Mouse (Mus musculus): ENCODE results near the gene Nelfcd.

The Nelfcd gene

DNA sequence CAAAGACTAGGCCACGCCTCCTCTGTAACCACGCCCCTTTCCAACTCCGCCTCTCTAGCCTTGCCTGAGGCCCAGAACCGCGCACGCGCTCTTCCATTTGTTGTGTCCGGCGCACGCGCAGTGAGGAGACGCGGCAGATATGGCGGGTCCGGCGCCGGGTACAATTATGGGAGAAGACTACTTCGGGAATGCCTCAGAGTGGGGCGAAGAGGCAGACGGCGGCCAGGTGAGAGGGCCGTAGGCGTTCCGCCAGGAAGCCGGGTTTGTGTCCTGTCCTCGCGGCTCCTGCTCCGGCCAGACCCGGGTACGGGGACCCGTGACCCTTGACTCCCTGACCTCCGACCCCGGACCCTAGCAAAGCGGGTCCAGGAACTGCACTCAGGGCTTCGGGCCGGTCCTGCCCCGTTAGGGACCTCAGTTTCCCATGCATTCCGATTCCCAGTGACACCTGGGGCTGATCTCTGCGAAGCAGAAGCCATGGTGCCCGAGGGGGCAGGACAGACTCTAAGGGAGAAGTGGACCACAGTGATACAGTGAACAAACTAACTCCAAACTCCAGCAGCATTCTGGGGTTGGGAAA lies at the start of gene Nelfcd:
Gene Nelfcd (plus strand): TSS at position 74 of the 580 bp plus-strand sequence.
- peak; percentile 93 for DNase-seq

DNA sequence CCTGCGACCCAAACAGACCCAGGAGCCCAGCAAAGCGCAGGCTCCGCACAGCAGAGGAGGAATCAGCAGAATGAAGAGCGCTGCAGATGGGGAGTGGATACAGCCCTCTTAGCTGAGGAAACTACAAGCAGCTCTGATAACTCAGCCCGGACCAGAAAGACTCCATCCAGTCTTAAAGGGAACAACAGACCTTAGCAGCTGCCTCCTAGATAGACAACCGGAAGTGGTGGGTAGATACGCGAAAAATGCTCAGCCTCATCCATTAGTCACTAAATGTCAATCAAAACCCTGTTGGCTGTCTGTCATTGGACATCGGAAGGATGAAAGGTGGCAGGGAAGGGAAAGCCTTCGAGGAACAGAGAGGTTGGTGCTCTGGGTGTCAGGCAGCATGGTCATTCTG lies 49.0 kb upstream of the Nelfcd start:
- DNase-seq = no peak

GRCm38 (mm10) chr2:174381021-174381420 lies 34.6 kb upstream of the Nelfcd start:
- DNase-seq = no peak

DNA sequence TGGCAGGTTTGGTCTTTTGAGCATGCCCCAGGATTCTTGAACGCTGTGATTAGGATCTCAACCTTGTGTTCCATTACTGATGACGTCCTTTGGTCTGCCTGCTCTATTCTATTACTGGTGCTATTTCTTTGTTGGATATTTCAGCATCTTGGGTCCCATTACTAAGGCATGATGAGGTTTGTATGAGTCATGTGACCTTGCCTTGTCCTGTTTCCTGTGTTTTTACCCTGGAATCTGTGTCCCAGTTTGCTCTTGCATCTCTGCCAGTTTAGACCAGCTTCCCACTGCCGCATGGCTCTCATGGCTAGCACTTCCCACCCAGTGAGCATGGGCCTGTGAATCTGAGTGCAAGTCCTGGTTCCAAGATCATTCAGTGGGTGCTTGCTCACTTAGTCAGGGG lies 23.7 kb upstream of the Nelfcd start:
- no peak for DNase-seq

GRCm38 (mm10) chr2:174392554-174392953 lies 23.1 kb upstream of the Nelfcd start:
- no peak for DNase-seq

DNA sequence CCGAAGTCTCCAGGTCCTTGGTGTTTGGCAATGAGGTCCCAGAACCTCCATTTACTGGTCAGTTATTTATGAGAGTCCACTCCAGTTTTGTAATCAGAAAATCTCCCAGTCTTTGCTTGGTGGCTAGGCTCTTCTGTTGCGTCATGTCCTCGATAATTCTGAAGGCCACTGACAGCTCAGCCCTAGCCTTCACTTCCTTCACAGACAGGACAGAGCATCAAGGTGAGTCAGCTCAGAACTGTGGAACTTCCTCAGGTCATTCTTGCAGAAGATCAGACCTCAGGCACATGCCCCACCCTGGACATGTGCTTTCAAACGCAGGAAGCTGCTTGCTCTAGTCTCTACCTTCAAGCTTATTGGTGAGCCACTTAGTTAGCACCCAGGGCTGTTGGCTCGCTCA lies 22.2 kb upstream of the Nelfcd start:
- no peak for DNase-seq

GRCm38 (mm10) chr2:174396643-174397042 lies 19.0 kb upstream of the Nelfcd start:
- DNase-seq = no peak

- no peak for DNase-seq
Measured at GRCm38 (mm10) chr2:174397065-174397464, 18.5 kb upstream of the Nelfcd start.

- no peak for DNase-seq
Measured at GRCm38 (mm10) chr2:174397881-174398280, 17.7 kb upstream of the Nelfcd start.

DNA sequence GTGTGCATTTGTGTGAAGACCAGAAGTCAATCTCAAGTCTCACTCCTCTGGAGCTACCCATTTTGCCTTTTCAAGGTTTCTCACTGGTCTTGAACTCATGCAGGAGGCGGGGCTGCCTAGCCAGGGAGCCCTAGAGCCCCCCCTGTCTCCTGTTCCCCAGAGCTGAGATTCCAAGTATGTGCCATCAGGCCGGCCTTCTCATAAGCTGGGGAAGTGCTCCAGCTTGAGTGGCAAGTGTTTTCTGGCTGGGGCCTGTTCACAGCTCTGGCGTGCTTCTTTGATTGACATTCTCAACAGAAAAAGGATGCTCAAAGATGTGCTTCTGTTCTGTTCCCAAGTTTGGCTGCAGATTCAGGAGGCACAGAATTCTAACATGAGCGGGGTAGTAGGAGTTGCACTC lies 15.2 kb upstream of the Nelfcd start:
- DNase-seq = no peak

DNA sequence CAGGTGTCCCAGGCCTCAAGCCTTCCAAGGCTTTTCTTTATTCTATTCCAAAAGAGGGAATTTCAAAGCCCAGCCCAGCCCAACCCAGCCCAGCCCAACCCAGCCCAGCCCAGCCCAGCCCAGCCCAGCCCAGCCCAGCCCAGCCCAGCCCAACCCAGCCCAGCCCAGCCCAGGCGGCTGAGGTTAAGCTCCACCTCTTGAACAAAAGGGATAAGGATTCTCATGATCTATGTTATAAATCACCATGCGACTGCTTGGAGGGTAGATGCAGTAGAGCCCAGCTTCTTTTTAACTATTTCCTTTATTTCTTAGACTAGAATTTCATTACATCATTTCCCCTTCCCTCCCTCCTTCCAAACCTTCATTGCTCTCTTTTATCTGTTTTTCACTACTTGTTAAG lies 5.4 kb upstream of the Nelfcd start:
- DNase-seq = no peak

GRCm38 (mm10) chr2:174413127-174413526 lies 2.5 kb upstream of the Nelfcd start:
- no peak for DNase-seq

DNA sequence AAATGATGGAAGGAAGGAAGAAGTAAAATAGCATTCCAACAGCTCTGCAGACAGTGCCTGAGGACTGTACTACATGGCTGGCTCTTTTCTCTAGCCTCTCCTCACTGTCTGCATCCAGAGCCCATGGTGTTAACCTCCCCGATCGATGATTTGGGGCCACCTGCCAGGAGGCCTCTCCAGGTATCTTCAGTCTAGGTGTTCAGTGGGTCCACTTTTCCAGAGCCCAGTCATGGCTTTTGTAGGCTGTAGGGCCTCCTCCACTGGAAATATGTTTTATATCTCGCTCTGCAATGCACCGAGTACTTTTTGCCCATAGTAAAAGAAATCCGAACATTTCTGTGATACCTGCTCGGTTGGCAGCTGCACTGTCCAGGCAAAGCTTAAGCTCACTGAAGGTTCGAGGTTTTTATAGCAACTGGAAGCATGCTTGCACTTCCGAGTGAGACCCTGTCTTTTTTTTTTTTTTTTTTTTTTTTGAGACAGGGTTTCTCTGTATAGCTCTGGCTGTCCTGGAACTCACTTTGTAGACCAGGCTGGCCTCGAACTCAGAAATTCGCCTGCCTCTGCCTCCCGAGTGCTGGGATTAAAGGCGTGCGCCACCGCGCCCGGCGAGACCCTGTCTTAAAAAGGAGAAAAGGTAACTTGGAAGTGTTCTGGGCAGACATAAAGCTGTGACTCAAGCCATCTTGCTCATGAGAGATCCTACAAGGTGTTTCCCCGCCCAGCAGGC lies 438 bp upstream of the Nelfcd start:
- DNase-seq = no peak

DNA sequence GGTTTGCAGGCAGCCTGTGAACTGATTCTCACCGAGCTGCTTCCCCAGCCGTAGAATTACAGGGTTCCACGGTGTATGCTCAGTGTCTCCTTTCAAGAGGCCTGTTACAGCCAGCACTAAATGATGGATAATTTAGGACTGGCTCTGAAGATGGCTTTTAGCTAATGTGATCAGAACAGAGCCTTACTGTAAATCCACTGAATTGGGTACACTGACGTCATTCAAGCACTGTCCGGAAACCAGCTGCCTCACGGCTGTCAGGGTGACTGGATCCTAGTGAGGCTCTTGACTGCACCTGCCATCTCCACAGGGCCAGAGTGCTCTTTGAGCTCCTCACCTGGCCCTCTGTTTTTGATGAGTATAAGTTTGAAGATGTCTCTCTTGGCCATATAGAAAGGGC lies 5.5 kb downstream of the Nelfcd start:
- DNase-seq = no peak

DNA sequence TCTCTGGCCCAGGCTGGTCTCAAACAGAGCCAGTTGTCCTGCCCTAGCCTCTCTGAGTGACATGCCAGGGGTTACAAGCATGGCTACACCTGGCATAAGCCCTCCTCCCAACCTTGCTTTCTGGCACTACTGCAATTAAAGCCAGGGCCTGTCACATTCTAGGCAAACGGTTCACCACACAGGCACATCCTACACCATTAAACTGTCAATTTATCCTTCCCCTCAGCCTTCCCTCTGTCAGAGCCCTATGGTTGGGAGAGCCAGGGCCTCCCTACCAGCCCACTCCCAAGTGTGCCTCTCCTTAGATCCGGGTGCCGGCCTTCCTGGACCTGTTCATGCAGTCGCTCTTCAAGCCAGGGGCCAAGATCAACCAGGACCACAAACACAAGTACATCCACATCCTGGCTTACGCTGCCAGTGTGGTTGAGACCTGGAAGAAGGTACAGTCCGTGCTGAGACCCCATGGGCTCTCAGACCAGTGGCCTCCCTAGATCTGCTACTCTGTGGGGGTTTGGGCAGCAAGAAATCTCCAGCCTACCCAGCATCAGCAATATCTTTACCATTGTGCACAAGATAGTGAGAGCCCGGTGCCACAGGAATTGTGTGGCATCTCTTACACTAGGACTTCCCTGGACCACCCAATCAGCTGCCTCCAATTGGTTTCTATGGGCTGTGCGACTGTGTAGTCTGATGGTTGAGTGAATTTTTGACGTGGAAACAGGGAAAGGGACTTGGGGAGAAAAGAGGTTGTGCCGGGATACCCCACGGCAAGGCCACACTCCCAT lies 8.9 kb downstream of the Nelfcd start:
- DNase-seq = no peak

GRCm38 (mm10) chr2:174426856-174427255 lies 11.3 kb downstream of the Nelfcd start:
- no peak for DNase-seq

DNA sequence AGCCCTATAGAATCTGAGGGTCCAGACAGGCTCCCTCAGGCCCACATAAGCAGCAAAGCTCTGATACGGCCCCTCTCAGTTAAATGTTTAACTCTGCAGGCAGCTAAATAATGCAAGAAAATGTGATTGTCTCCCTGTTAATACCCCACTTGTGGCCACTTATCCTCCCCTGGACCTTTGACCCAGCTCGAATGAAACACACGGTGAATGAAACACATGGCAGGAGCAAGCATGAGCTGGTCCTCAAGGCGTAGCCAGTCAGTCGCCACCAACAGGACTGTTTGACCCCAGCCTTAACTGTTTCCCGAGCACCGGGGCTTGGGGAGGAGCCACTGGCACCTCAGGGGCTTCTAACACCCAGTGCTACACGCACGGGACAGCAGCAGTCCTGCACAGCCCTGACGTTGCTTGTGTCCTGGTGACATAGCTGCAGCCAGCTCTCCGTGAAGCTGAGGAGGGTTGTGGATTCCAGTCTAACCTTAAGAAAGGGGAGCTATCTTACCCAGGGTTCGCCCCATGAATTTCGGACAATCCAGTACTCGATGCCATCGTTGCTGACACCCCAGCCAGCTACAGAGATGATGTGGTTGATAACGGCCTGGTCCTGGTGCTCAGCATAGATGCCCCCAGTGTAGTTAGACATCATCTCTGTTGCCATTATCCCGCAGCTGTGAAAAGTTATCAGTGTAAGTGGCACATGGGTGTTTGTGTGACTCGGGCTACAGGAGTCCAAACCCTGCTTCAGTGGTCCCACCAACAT lies 12.7 kb downstream of the Nelfcd start:
- no peak for DNase-seq

- DNase-seq = no peak
Measured at GRCm38 (mm10) chr2:174428996-174429591, 13.5 kb downstream of the Nelfcd start.

DNA sequence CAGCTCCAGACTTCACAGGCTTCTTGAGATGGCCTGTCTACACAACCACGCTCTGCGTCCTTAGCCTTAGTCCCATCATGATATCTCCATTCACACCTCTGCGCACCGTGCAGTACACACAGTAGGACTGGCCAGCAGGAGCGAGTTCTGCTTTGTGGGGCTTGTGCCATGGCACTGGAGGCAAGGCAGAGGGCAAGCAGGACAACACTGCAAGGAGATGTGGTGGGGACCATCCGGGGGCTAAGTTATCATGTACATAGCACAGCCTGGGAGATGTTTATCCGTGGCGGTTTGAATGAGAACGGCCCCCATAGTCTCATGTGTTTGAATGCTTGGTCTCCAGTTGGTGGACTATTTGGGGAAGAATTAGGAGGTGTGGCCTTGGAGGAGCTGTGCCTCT lies 19.3 kb downstream of the Nelfcd start:
- DNase-seq = no peak

- no peak for DNase-seq
Measured at GRCm38 (mm10) chr2:174436076-174436701, 20.6 kb downstream of the Nelfcd start.

- DNase-seq = no peak
Measured at GRCm38 (mm10) chr2:174436916-174437696, 21.5 kb downstream of the Nelfcd start.

- no peak for DNase-seq
Measured at GRCm38 (mm10) chr2:174437697-174437982, 22.0 kb downstream of the Nelfcd start.
